Mouse (Mus musculus) hindbrain, embryonic 11.5 days (tissue): ENCODE data around the gene Fgf11. TPM values are rescaled to one million over a fixed set of nuclear protein-coding genes. Genes with fewer than 3 reads are reported as not detected.

Experiments used
- polyA plus RNA-seq: library from polyadenylated mRNA; unstranded; fragments of >200 nt; fragmentation: Nextera tagmentation; extraction: Ambion mirVana; gene quantifications from 2 replicates; pipeline ENCODE4 v1.2.1, GENCODE M21; 2014

The Fgf11 gene
- polyA plus RNA-seq, 1 experiment from 2014 or later: 2.8 TPM

Other genes with a start within 250 kb of the Fgf11 start
- 12.2 and 15.5 TPM in 2 replicates for gene Efnb3, start 241.7 kb downstream of the Fgf11 start, polyA plus RNA-seq
- 36.6 and 37.8 TPM in 2 replicates for gene Wrap53, start 221.6 kb downstream of the Fgf11 start, polyA plus RNA-seq
- gene Trp53, start 221.5 kb downstream of the Fgf11 start, polyA plus RNA-seq: 156 and 159 TPM in 2 replicates
- 11.7 and 13.1 TPM in 2 replicates for gene Atp1b2, start 195.9 kb downstream of the Fgf11 start, polyA plus RNA-seq
- 0.17 TPM in 1 of 2 replicates, not detected in the other for gene Shbg, start 184.0 kb downstream of the Fgf11 start, polyA plus RNA-seq
- gene Sat2, start 179.8 kb downstream of the Fgf11 start, polyA plus RNA-seq: 15.0 and 20.6 TPM in 2 replicates
- gene Fxr2, start 168.9 kb downstream of the Fgf11 start, polyA plus RNA-seq: 30.1 and 31.3 TPM in 2 replicates
- gene Sox15, start 146.5 kb downstream of the Fgf11 start, polyA plus RNA-seq: not detected in 2 replicates
- gene Mpdu1, start 139.2 kb downstream of the Fgf11 start, polyA plus RNA-seq: 28.0 and 45.3 TPM in 2 replicates
- gene Cd68, start 135.7 kb downstream of the Fgf11 start, polyA plus RNA-seq: 8.2 and 8.7 TPM in 2 replicates
- gene Eif4a1, start 129.4 kb downstream of the Fgf11 start, polyA plus RNA-seq: 891 and 905 TPM in 2 replicates
- gene Senp3, start 119.8 kb downstream of the Fgf11 start, polyA plus RNA-seq: 85.8 and 101 TPM in 2 replicates
- gene Tnfsf13, start 116.1 kb downstream of the Fgf11 start, polyA plus RNA-seq: not detected in 2 replicates
- gene Tnfsf12, start 106.0 kb downstream of the Fgf11 start, polyA plus RNA-seq: 2.2 and 4.0 TPM in 2 replicates
- 0.61 and 1.1 TPM in 2 replicates for gene Tnfsfm13, start 105.8 kb downstream of the Fgf11 start, polyA plus RNA-seq
- 46.5 and 50.1 TPM in 2 replicates for gene Polr2a, start 43.2 kb downstream of the Fgf11 start, polyA plus RNA-seq
- 0.57 and 1.1 TPM in 2 replicates for gene Slc35g3, start 39.9 kb downstream of the Fgf11 start, polyA plus RNA-seq
- gene Zbtb4, start 35.9 kb downstream of the Fgf11 start, polyA plus RNA-seq: 1.3 and 1.7 TPM in 2 replicates
- gene Chrnb1, start 5.9 kb downstream of the Fgf11 start, polyA plus RNA-seq: 1.2 and 1.5 TPM in 2 replicates
- 0.83 and 0.93 TPM in 2 replicates for gene Tmem102, start 3.8 kb upstream of the Fgf11 start, polyA plus RNA-seq
- not detected in 2 replicates for gene Gm39566, start 13.4 kb upstream of the Fgf11 start, polyA plus RNA-seq
- not detected in 2 replicates for gene Spem2, start 16.6 kb upstream of the Fgf11 start, polyA plus RNA-seq
- 0.17 and 0.38 TPM in 2 replicates for gene Spem1, start 20.3 kb upstream of the Fgf11 start, polyA plus RNA-seq
- gene Nlgn2, start 35.9 kb upstream of the Fgf11 start, polyA plus RNA-seq: 11.5 and 16.1 TPM in 2 replicates
- gene Tmem256, start 36.7 kb upstream of the Fgf11 start, polyA plus RNA-seq: 268 and 276 TPM in 2 replicates
- gene Plscr3, start 44.5 kb upstream of the Fgf11 start, polyA plus RNA-seq: 62.2 and 62.6 TPM in 2 replicates
- 0.52 TPM in 1 of 2 replicates, not detected in the other for gene Tnk1, start 56.9 kb upstream of the Fgf11 start, polyA plus RNA-seq
- gene Tmem95, start 76.2 kb upstream of the Fgf11 start, polyA plus RNA-seq: not detected in 2 replicates
- gene Kctd11, start 79.5 kb upstream of the Fgf11 start, polyA plus RNA-seq: 2.3 and 2.4 TPM in 2 replicates
- gene Acap1, start 93.7 kb upstream of the Fgf11 start, polyA plus RNA-seq: 0.45 and 1.4 TPM in 2 replicates
- gene 2810408A11Rik, start 99.1 kb upstream of the Fgf11 start, polyA plus RNA-seq: 14.5 and 14.7 TPM in 2 replicates
- gene Neurl4, start 99.2 kb upstream of the Fgf11 start, polyA plus RNA-seq: 15.0 and 20.6 TPM in 2 replicates
- 84.3 and 89.0 TPM in 2 replicates for gene Gps2, start 112.0 kb upstream of the Fgf11 start, polyA plus RNA-seq
- gene Eif5a, start 120.1 kb upstream of the Fgf11 start, polyA plus RNA-seq: 1,842 and 1,860 TPM in 2 replicates
- gene Ybx2, start 133.9 kb upstream of the Fgf11 start, polyA plus RNA-seq: 3.1 and 4.8 TPM in 2 replicates
- gene Slc2a4, start 146.3 kb upstream of the Fgf11 start, polyA plus RNA-seq: 7.9 and 9.6 TPM in 2 replicates
- 8.2 and 8.4 TPM in 2 replicates for gene Cldn7, start 162.9 kb upstream of the Fgf11 start, polyA plus RNA-seq
- gene Ctdnep1, start 179.3 kb upstream of the Fgf11 start, polyA plus RNA-seq: 23.8 and 26.8 TPM in 2 replicates
- 154 and 163 TPM in 2 replicates for gene Elp5, start 180.7 kb upstream of the Fgf11 start, polyA plus RNA-seq
- gene Gabarap, start 189.3 kb upstream of the Fgf11 start, polyA plus RNA-seq: 621 and 643 TPM in 2 replicates
- gene Phf23, start 193.9 kb upstream of the Fgf11 start, polyA plus RNA-seq: 56.7 and 57.5 TPM in 2 replicates
- 24.6 and 27.2 TPM in 2 replicates for gene Dvl2, start 198.7 kb upstream of the Fgf11 start, polyA plus RNA-seq
- gene Acadvl, start 213.6 kb upstream of the Fgf11 start, polyA plus RNA-seq: 45.1 and 52.1 TPM in 2 replicates
- gene Dlg4, start 215.1 kb upstream of the Fgf11 start, polyA plus RNA-seq: 13.2 and 18.7 TPM in 2 replicates